Mouse (Mus musculus) liver, adult 2 months (tissue): ENCODE measurements around the gene Lingo4. TPM values are rescaled to one million over a fixed set of nuclear protein-coding genes. Genes with fewer than 3 reads are reported as not detected.
A peak's percentile ranks its signal among the peaks of the same experiment; 100 is the strongest.

ENCODE experiments used
- DNase-seq: peaks from one replicate; pipeline ENCODE4 v3.0.0-alpha.2; 2011; ENCODE audit warnings: low read depth, low spot score; ENCODE audit errors: extremely low read depth
- H3K27ac ChIP-seq: fragments of 200-500 bp; replicated peaks from 2 replicates; pipeline ENCODE4 v1.5.1; 2012; ENCODE audit warnings: low read depth, mild to moderate bottlenecking, control low read depth, inconsistent platforms, low read length; ENCODE audit not compliant: insufficient read depth
- H3K27me3 ChIP-seq: fragments of 200-500 bp; 2 replicates; pipeline ENCODE4 v1.6.1; 2012; ENCODE audit warnings: mild to moderate bottlenecking, moderate library complexity, low read length, inconsistent platforms; ENCODE audit not compliant: control insufficient read depth, insufficient read depth
- H3K36me3 ChIP-seq: fragments of 200-500 bp; 2 replicates; pipeline ENCODE4 v1.6.1; 2012; ENCODE audit warnings: low read length, inconsistent platforms; ENCODE audit not compliant: control insufficient read depth, insufficient read depth
- H3K4me1 ChIP-seq: fragments of 200-500 bp; 2 replicates; pipeline ENCODE4 v1.6.1; 2011; ENCODE audit warnings: low read length; ENCODE audit not compliant: control insufficient read depth, insufficient read depth
- H3K4me3 ChIP-seq: fragments of 200-500 bp; 2 replicates; pipeline ENCODE4 v1.5.1; 2011; ENCODE audit warnings: low read depth, mild to moderate bottlenecking, control low read depth, low read length, moderate library complexity; ENCODE audit not compliant: insufficient read depth
- H3K79me2 ChIP-seq: fragments of 200-500 bp; 2 replicates; pipeline ENCODE4 v1.6.1; 2012; ENCODE audit warnings: inconsistent platforms, mild to moderate bottlenecking, low read length, moderate library complexity; ENCODE audit not compliant: control insufficient read depth, insufficient read depth
- H3K9ac ChIP-seq: fragments of 200-500 bp; 2 replicates; pipeline ENCODE4 v1.6.1; 2012; ENCODE audit warnings: low read depth, mild to moderate bottlenecking, control low read depth, inconsistent platforms, low read length
- CTCF ChIP-seq: fragments of 200-500 bp; IDR thresholded peaks from 2 replicates; pipeline ENCODE4 v1.5.1; 2011; ENCODE audit warnings: low read depth, low read length, control low read depth
- POLR2A ChIP-seq: fragments of 200-500 bp; IDR thresholded peaks from 2 replicates; pipeline ENCODE4 v1.6.1; 2011; ENCODE audit warnings: low read length, control low read depth; ENCODE audit not compliant: insufficient read depth; ENCODE audit errors: extremely low read depth
- WGBS: fragments of 180-500 bp; shearing (Covaris S2); methylation state at CpG from one replicate; pipeline ENCODE4 v1.1.7; 2018; 5-methylcytosine and 5-hydroxymethylcytosine counted together
- polyA plus RNA-seq: library from polyadenylated mRNA; depleted of rRNA; stranded (reverse); fragments of >200 nt; gene quantifications from 2 replicates; pipeline ENCODE4 v1.2.3, GENCODE M21; 2012
- total RNA-seq: library from RNA; depleted of rRNA; stranded (reverse); fragments of >200 nt; gene quantifications from 2 replicates; pipeline ENCODE4 v1.2.3, GENCODE M21; 2014

Gene Lingo4
- total and polyA plus RNA-seq, 2 experiments = 0.12 to 0.37 TPM

DNA sequence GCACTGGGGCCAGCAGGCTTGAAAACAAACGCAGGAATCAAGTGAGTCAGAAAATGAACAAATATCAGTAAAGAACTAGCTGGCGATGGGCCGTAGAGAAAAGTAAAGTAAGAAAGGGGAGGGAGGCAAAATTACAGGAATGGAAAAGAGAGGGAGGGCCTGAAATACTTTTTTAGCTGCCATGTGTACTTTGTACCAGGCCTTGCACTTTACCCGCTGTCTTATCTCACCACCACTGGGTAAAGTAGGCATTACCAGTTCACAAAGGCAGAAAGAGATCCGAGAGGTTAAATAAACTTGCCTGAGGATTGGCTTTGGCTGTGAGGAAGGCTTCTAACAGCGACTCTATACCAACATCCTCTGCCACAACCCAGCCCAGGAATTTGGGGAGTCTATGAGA lies 30.8 kb upstream of the Lingo4 start:
- peak; percentile 96 for DNase-seq
- TF ChIP-seq POLR2A (no peak), CTCF (no peak)
- 21% methylated on average over 6 of the region's 6 CpGs for WGBS
- H3K36me3 ChIP-seq = no peaks in the 10 kb centered on the region
- peaks cover 22% of the 10 kb centered on the region for H3K4me1 ChIP-seq
- peak overlapping the region; percentile 97 for H3K27ac ChIP-seq
- no peak overlapping the region for H3K4me3 ChIP-seq
- no peaks in the 10 kb centered on the region for H3K27me3 ChIP-seq
- peak overlapping the region; percentile 36 for H3K9ac ChIP-seq
- H3K79me2 ChIP-seq = no peaks in the 10 kb centered on the region

DNA sequence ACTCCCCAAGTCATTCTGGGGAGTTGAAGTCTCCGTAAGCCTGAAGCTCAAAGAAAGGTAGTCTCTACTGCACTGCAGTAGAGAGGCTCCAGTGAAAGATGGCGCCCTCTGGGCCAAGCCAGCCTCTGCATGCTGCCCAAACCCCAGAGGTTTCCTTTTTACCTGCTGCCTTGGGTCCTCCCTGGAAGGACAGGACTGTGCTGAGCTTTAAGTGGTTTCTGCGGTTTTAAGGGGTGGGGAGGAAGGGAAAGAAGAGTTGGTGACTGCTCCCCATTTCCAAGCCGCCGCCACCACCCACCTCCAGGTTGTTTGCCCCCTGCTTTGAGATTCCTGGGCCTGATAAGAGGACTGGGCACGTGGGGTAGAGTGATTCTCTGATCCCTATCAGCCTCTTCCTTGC lies 29.7 kb upstream of the Lingo4 start:
- H3K36me3 ChIP-seq = no peaks in the 10 kb centered on the region
- no peak overlapping the region for H3K9ac ChIP-seq
- no peaks in the 10 kb centered on the region for H3K79me2 ChIP-seq
- no peak overlapping the region for H3K4me3 ChIP-seq
- DNase-seq = no peak
- H3K27ac ChIP-seq = peak overlapping the region; percentile 95; the same call in 1 of the 2 replicates
- H3K27me3 ChIP-seq = no peaks in the 10 kb centered on the region
- no peak for TF ChIP-seq CTCF
- no peak for TF ChIP-seq POLR2A
- 83% methylated on average over 6 of the region's 6 CpGs for WGBS
- peaks cover 22% of the 10 kb centered on the region for H3K4me1 ChIP-seq

DNA sequence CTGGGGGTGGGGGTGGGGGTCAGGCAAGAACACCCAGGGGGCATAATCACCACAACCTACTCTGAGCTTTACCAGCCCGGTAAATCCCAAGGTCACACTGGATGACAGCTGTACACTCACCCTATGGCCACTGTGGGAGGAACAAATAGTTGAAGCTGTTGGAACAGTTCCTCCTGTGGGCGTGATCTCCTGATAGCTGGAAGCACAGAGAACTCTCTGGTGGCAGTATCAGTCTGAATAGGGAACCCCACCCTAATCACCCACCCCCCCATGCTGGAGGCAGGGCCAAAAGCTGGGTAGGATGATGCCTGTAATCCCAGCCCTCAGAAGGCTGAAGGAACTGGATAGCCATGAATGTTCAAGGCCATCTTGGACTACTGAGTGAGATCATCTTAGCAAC lies 28.6 kb upstream of the Lingo4 start:
- no peak for DNase-seq
- WGBS = 21% methylated on average over 2 of the region's 2 CpGs
- H3K27me3 ChIP-seq = no peaks in the 10 kb centered on the region
- no peak overlapping the region for H3K27ac ChIP-seq
- no peak overlapping the region for H3K9ac ChIP-seq
- no peak for TF ChIP-seq CTCF
- no peak for TF ChIP-seq POLR2A
- no peaks in the 10 kb centered on the region for H3K36me3 ChIP-seq
- peaks cover 26% of the 10 kb centered on the region for H3K4me1 ChIP-seq
- no peak overlapping the region for H3K4me3 ChIP-seq
- H3K79me2 ChIP-seq = no peaks in the 10 kb centered on the region; the same call in 1 of the 2 replicates

DNA sequence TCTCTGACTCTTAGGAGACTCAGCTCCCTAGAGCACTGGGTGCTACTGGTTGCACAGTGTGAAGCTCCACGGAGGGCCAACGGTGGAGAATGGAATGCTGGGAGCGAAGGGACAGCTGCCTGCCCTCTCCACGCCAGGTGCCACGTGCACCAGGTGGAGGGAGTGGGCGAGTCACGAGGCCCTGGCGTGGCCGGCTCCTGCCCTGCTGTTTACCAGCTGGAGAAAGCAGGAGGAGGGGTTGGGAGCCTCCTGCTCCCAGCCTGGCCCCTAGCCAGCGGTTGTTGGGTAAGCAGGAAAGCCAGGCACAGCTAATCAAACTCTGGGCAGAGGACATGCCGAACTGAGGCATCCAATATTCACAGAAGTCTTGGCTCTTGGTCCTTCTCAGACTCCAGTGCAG lies 26.7 kb upstream of the Lingo4 start:
- DNase-seq = peak; percentile 96
- Histone ChIP-seq H3K9ac (no peak overlapping the region), H3K27ac (peak overlapping the region; percentile 52; the same call in 1 of the 2 replicates), H3K36me3 (peaks cover 2% of the 10 kb centered on the region; the same call in 1 of the 2 replicates), H3K27me3 (no peaks in the 10 kb centered on the region), H3K79me2 (no peaks in the 10 kb centered on the region; the same call in 1 of the 2 replicates), H3K4me1 (peaks cover 27% of the 10 kb centered on the region), H3K4me3 (no peak overlapping the region)
- WGBS = 7% methylated on average over 11 of the region's 11 CpGs
- TF ChIP-seq CTCF (no peak), POLR2A (no peak)

DNA sequence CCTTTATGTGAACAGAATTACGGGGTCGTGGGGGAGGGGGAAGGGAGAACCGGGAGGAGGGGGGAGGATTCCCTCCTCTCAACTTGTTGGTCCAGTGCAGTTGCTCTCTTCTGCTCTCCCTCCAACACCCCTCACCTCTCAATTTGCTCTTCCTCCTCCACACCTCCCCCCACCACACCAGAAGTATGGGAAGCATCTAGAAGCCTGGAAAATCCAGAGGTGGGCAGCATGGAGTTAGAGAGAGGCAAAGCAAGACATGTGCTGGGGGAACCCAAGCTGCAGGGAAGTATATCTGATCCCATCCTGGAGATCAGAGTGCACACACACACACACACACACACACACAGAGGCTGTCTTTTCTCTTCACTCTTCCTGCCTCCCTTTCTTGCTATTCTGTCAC lies 26.3 kb upstream of the Lingo4 start:
- H3K4me3 ChIP-seq = no peak overlapping the region
- H3K79me2 ChIP-seq = no peaks in the 10 kb centered on the region; the same call in 1 of the 2 replicates
- H3K9ac ChIP-seq = 0 out of 2 replicates have a peak overlapping the region, but pooled peaks have one; percentile 14
- 3% methylated on average over 3 of the region's 3 CpGs for WGBS
- H3K27me3 ChIP-seq = no peaks in the 10 kb centered on the region
- no peak for TF ChIP-seq POLR2A
- TF ChIP-seq CTCF = no peak
- no peak for DNase-seq
- H3K4me1 ChIP-seq = peaks cover 27% of the 10 kb centered on the region
- peaks cover 4% of the 10 kb centered on the region; the same call in 1 of the 2 replicates for H3K36me3 ChIP-seq
- H3K27ac ChIP-seq = peak overlapping the region; percentile 84

DNA sequence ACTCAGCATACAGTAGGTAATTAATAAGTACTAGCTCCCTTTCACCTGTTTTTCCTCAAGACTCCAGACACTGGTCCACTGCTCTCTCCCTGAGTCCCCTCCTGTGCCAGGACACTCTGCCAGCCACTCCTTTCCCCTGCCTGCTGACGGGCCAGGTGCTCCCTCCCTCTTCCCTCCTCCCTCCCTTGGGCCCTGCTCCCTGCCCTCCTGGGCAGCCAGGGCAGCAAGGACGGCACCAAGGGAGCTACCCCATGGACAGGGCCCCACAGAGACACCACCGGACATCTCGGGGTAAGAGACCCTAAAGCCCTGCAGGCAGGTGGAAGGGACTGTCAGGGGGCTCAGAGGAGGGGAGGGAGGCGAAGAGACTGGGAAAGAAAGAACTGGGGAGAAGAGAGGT lies 25.7 kb upstream of the Lingo4 start, which contains the start of gene Rorc:
Gene Rorc (plus strand): TSS at position 154 of the 400 bp plus-strand sequence.
- Histone ChIP-seq H3K4me1 (peaks cover 24% of the 10 kb centered on the region), H3K9ac (peak within 1 kb of the TSS; percentile 81), H3K36me3 (peaks cover 4% of the 10 kb centered on the region; the same call in 1 of the 2 replicates), H3K79me2 (no peaks in the 10 kb centered on the region; the same call in 1 of the 2 replicates), H3K27ac (peak within 1 kb of the TSS; percentile 99), H3K4me3 (peak within 1 kb of the TSS; percentile 64), H3K27me3 (no peaks in the 10 kb centered on the region)
- DNase-seq = peak; percentile 89
- TF ChIP-seq CTCF = no peak
- peak; percentile 81 for TF ChIP-seq POLR2A
- 6% methylated on average over 5 of the region's 5 CpGs for WGBS
